Mouse (Mus musculus) stomach, postnatal 0 days (tissue): ENCODE results near the gene Dip2b.

ENCODE experiments used
- CTCF ChIP-seq: IDR thresholded peaks from 2 replicates; pipeline ENCODE4 v1.5.1; 2016; ENCODE audit warnings: antibody characterized with exemption, low read depth, mild to moderate bottlenecking, moderate library complexity
- EP300 ChIP-seq: optimal IDR thresholded peaks from 2 replicates; pipeline ENCODE3; 2016; ENCODE audit warnings: antibody characterized with exemption

DNA sequence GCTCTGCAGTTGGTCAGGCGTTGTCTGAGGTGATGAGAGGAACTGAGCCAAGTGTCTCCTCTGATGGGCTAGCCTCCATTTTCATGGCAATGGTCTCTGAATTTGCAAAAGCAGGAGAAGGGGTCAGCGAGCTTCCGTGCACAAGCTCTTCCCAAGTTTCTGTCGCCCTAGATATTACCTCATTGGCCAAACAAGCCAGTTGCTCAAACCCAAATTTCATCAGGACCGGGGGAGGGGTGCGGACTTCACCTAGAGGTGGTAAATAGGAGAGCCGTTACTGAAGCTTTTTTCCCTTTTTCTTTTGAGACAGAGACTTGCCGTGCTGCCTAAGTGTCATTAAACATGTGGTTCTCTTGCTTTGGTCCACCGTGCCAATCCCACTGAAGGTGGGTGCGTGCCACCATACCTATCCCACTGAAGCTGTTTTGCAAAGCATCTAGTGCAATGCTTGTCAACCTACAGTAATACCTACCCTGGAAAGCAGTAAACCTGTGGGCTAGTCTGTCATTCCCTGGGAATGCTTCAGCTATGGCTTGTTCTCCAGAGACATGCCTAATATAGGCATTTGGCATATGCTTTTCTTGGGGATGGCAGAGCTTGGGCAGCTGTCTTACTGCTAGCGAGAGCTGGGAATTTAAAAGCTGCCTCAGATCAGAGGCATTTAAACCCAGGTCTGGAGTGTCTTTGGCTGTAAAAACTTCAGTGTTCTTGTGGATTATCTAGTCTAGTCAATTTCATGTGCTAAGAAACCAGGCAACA, 13.2 kb upstream of the Dip2b start:
- no peak for TF ChIP-seq EP300
- no peak for TF ChIP-seq CTCF
